21 mouse cellular contexts compared by ENCODE assay signal in genomic region chr2:152823770-152824169, GRCm38 (mm10). TPM values are rescaled to one million over a fixed set of nuclear protein-coding genes. Genes with fewer than 3 reads are reported as not detected.
DNase-seq lines count a peak whose midpoint lies in the region; ATAC-seq and TF ChIP-seq lines count a peak whose summit lies in the region.
"Had no signal": no experiment of that assay in that cellular context is flagged by ENCODE, and none has a peak within 500 bp of the region (broad histone marks: within the 10 kb centered on the region; RNA-seq: fewer than 3 reads in every experiment).

No protein-coding gene starts in this region.

- no peaks in the 10 kb centered on the region for H3K9me3 ChIP-seq in erythroblast, embryonic 14.5 days (ENCODE audit: control insufficient read depth, low read length)
- H3K9me3 ChIP-seq in hindbrain, embryonic 13.5 days, result no peaks in the 10 kb centered on the region
- no peaks in the 10 kb centered on the region for H3K9me3 ChIP-seq in hindbrain, embryonic 10.5 days
- H3K9me3 ChIP-seq in megakaryocyte, embryonic 14.5 days, result peaks cover 4% of the 10 kb centered on the region; the same call in 1 of the 2 replicates
- no peaks in the 10 kb centered on the region for H3K9me3 ChIP-seq in liver, embryonic 14.5 days (ENCODE audit: control insufficient read depth, low read length)
- H3K9me3 ChIP-seq: embryonic facial prominence, embryonic 10.5 days; heart, embryonic 15.5 days; limb, embryonic 10.5 days; midbrain, embryonic 12.5 days had no signal

- ATAC-seq in erythroblast, adult 5-6 weeks (replicated peaks; ENCODE audit: low FRiP score, poor library complexity, severe bottlenecking), result no peak
- ATAC-seq in hindbrain, embryonic 13.5 days (ENCODE audit: low FRiP score), result no peak
- ATAC-seq in megakaryocyte, adult 5-6 weeks (ENCODE audit: poor library complexity, severe bottlenecking), result no peak
- no peak for ATAC-seq in liver, embryonic 14.5 days (ENCODE audit: insufficient read depth)
- ATAC-seq: activated CD4-positive, CD25-positive, alpha-beta regulatory T cell, adult 4 months; hindbrain, postnatal 0 days; intestine, postnatal 0 days had no signal

- TF ChIP-seq CTCF in liver, embryonic 14.5 days (IDR thresholded peaks at IDR 0.05; ENCODE audit: low read depth), result no peak

- no peak for TF ChIP-seq EP300 in liver, embryonic 14.5 days (IDR thresholded peaks at IDR 0.05; ENCODE audit: low read depth)

- peak overlapping the region; percentile 90 for H3K4me3 ChIP-seq in erythroblast, embryonic 14.5 days (replicated peaks)
- no peak overlapping the region for H3K4me3 ChIP-seq in hindbrain, embryonic 13.5 days
- no peak overlapping the region for H3K4me3 ChIP-seq in hindbrain, embryonic 10.5 days
- H3K4me3 ChIP-seq in megakaryocyte, embryonic 14.5 days (replicated peaks), result peak overlapping the region; percentile 87
- no peak overlapping the region for H3K4me3 ChIP-seq in liver, embryonic 14.5 days (ENCODE audit: insufficient read depth in 1 of 2, low read depth in 2 of 2, low read length in 2 of 2)
- H3K4me3 ChIP-seq: embryonic facial prominence, embryonic 10.5 days; heart, embryonic 15.5 days; limb, embryonic 10.5 days; midbrain, embryonic 12.5 days had no signal

- peaks cover 97% of the 10 kb centered on the region for H3K4me1 ChIP-seq in erythroblast, embryonic 14.5 days (ENCODE audit: control insufficient read depth)
- peaks cover 92% of the 10 kb centered on the region for H3K4me1 ChIP-seq in hindbrain, embryonic 13.5 days (replicated peaks)
- H3K4me1 ChIP-seq in hindbrain, embryonic 10.5 days (replicated peaks), result peaks cover 82% of the 10 kb centered on the region
- peaks cover 95% of the 10 kb centered on the region for H3K4me1 ChIP-seq in megakaryocyte, embryonic 14.5 days
- peaks cover 61 to 79% of the 10 kb centered on the region in 2 experiments for H3K4me1 ChIP-seq in liver, embryonic 14.5 days (replicated peaks; ENCODE audit: control insufficient read depth in 2 of 2, insufficient read depth in 2 of 2, low read length in 1 of 2)

- 0 out of 2 replicates have a peak overlapping the region, but pooled peaks have one; percentile 26 for H3K4me2 ChIP-seq in hindbrain, embryonic 13.5 days
- peak overlapping the region; percentile 84 for H3K4me2 ChIP-seq in liver, embryonic 14.5 days (ENCODE audit: low read depth)
- H3K4me2 ChIP-seq: heart, embryonic 15.5 days; midbrain, embryonic 12.5 days had no signal

- H3K9ac ChIP-seq in hindbrain, embryonic 13.5 days, result no peak overlapping the region
- peak overlapping the region; percentile 34 for H3K9ac ChIP-seq in liver, embryonic 14.5 days (replicated peaks)
- H3K9ac ChIP-seq: heart, embryonic 15.5 days; midbrain, embryonic 12.5 days had no signal

- WGBS in hindbrain, embryonic 13.5 days, result 92% methylated on average over 1 of the region's 1 CpGs
- WGBS in hindbrain, embryonic 10.5 days, result 98% methylated on average over 1 of the region's 1 CpGs
- 79% methylated on average over 1 of the region's 1 CpGs for WGBS in liver, embryonic 14.5 days (ENCODE audit: insufficient replicate concordance)

- H3K27me3 ChIP-seq in erythroblast, embryonic 14.5 days (ENCODE audit: control insufficient read depth), result no peaks in the 10 kb centered on the region
- H3K27me3 ChIP-seq in hindbrain, embryonic 13.5 days, result no peaks in the 10 kb centered on the region
- H3K27me3 ChIP-seq in hindbrain, embryonic 10.5 days (ENCODE audit: insufficient read depth, poor library complexity, severe bottlenecking), result no peaks in the 10 kb centered on the region
- H3K27me3 ChIP-seq in megakaryocyte, embryonic 14.5 days (replicated peaks), result no peaks in the 10 kb centered on the region
- no peaks in the 10 kb centered on the region for H3K27me3 ChIP-seq in liver, embryonic 14.5 days (ENCODE audit: control insufficient read depth, insufficient read depth, low read length)
- H3K27me3 ChIP-seq: heart, embryonic 15.5 days; midbrain, embryonic 12.5 days had no signal

- H3K36me3 ChIP-seq in erythroblast, embryonic 14.5 days (ENCODE audit: control insufficient read depth), result peaks cover 97% of the 10 kb centered on the region
- H3K36me3 ChIP-seq in hindbrain, embryonic 13.5 days, result peaks cover 30% of the 10 kb centered on the region
- H3K36me3 ChIP-seq in hindbrain, embryonic 10.5 days, result peaks cover 69% of the 10 kb centered on the region
- H3K36me3 ChIP-seq in megakaryocyte, embryonic 14.5 days (replicated peaks; ENCODE audit: low read length), result peaks cover 97% of the 10 kb centered on the region
- peaks cover 75% of the 10 kb centered on the region for H3K36me3 ChIP-seq in liver, embryonic 14.5 days (replicated peaks; ENCODE audit: control insufficient read depth, insufficient read depth, low read depth)

- no peak overlapping the region for H3K27ac ChIP-seq in hindbrain, embryonic 13.5 days
- no peak overlapping the region for H3K27ac ChIP-seq in hindbrain, embryonic 10.5 days
- peak overlapping the region; percentile 72; the same call in 1 of the 2 replicates for H3K27ac ChIP-seq in liver, embryonic 14.5 days
- H3K27ac ChIP-seq: embryonic facial prominence, embryonic 10.5 days; heart, embryonic 15.5 days; hindbrain, postnatal 0 days; limb, embryonic 10.5 days; macrophage; midbrain, embryonic 12.5 days had no signal

- no peak for DNase-seq in hindbrain, embryonic 10.5 days (ENCODE audit: low spot score)
- no peak for DNase-seq in liver, embryonic 14.5 days (ENCODE audit: low read depth in 3 of 3, low spot score in 3 of 3)
- no peak for DNase-seq in embryo, embryonic 9.5 days (ENCODE audit: extremely low spot score)
- DNase-seq: adrenal gland, adult 8-10 months; B cell, adult 2 months; cerebellum, adult 18-20 months; right cerebral cortex, postnatal 25 days; spleen, adult 18-20 months had no signal

RNA-seq across cellular contexts. Expression of gene Bcl2l1, which starts 7.8 kb away (rescaled TPM):
- polyA plus RNA-seq in erythroblast, embryonic 14.5 days (2012), result 212 and 213 TPM in 2 replicates
- total RNA-seq in erythroblast, adult 5-6 weeks (2015; ENCODE audit: low replicate concordance), result 543 and 572 TPM in 2 replicates
- 807 and 937 TPM in 2 replicates for total RNA-seq in erythroblast, adult 5-6 weeks (2017; ENCODE audit: low replicate concordance)
- 173 and 179 TPM in 2 replicates for polyA plus RNA-seq in hindbrain, embryonic 13.5 days (2015; fragmentation: Nextera tagmentation; extraction: Ambion mirVana)
- 110 and 128 TPM in 2 replicates for polyA plus RNA-seq in hindbrain, embryonic 10.5 days (2016; fragmentation: Nextera tagmentation; extraction: Ambion mirVana)
- 498 and 1,222 TPM in 2 replicates for polyA plus RNA-seq in megakaryocyte, embryonic 14.5 days (2012; ENCODE audit: insufficient read depth, low replicate concordance)
- 7.1 and 9.3 TPM in 2 replicates for total RNA-seq in megakaryocyte, adult 5-6 weeks (2015)
- 9.3 and 12.8 TPM in 2 replicates for total RNA-seq in megakaryocyte, adult 5-6 weeks (2017)
- polyA plus RNA-seq in liver, embryonic 14.5 days (2012; rRNA removed), result 72.2 and 81.6 TPM in 2 replicates
- 172 and 186 TPM in 2 replicates for polyA plus RNA-seq in liver, embryonic 14.5 days (2014; fragmentation: Nextera tagmentation; extraction: Ambion mirVana)

RNA-seq across cellular contexts. Expression of gene Tpx2, which starts 24.0 kb away (rescaled TPM):
- 4.9 and 5.7 TPM in 2 replicates for polyA plus RNA-seq in erythroblast, embryonic 14.5 days (2012)
- 39.8 and 43.9 TPM in 2 replicates for total RNA-seq in erythroblast, adult 5-6 weeks (2015; ENCODE audit: low replicate concordance)
- 53.4 and 65.9 TPM in 2 replicates for total RNA-seq in erythroblast, adult 5-6 weeks (2017; ENCODE audit: low replicate concordance)
- polyA plus RNA-seq in hindbrain, embryonic 13.5 days (2015; fragmentation: Nextera tagmentation; extraction: Ambion mirVana), result 21.9 and 24.8 TPM in 2 replicates
- polyA plus RNA-seq in hindbrain, embryonic 10.5 days (2016; fragmentation: Nextera tagmentation; extraction: Ambion mirVana), result 106 and 137 TPM in 2 replicates
- 1.1 and 10.4 TPM in 2 replicates for polyA plus RNA-seq in megakaryocyte, embryonic 14.5 days (2012; ENCODE audit: insufficient read depth, low replicate concordance)
- 102 TPM in 2 replicates for total RNA-seq in megakaryocyte, adult 5-6 weeks (2015)
- 122 and 126 TPM in 2 replicates for total RNA-seq in megakaryocyte, adult 5-6 weeks (2017)
- 25.1 and 47.1 TPM in 2 replicates for polyA plus RNA-seq in liver, embryonic 14.5 days (2012; rRNA removed)
- 80.9 and 82.6 TPM in 2 replicates for polyA plus RNA-seq in liver, embryonic 14.5 days (2014; fragmentation: Nextera tagmentation; extraction: Ambion mirVana)

Comparison
In these comparisons a context has a peak if more than half of its experiments do, and no peak if none do; other contexts are left out.
1. H3K4me3 ChIP-seq: peak in erythroblast, embryonic 14.5 days (single experiment) and megakaryocyte, embryonic 14.5 days (single experiment); none in hindbrain, embryonic 13.5 days (single experiment), hindbrain, embryonic 10.5 days (single experiment) and liver, embryonic 14.5 days (0 of 2).